In the genomic region with DNA sequence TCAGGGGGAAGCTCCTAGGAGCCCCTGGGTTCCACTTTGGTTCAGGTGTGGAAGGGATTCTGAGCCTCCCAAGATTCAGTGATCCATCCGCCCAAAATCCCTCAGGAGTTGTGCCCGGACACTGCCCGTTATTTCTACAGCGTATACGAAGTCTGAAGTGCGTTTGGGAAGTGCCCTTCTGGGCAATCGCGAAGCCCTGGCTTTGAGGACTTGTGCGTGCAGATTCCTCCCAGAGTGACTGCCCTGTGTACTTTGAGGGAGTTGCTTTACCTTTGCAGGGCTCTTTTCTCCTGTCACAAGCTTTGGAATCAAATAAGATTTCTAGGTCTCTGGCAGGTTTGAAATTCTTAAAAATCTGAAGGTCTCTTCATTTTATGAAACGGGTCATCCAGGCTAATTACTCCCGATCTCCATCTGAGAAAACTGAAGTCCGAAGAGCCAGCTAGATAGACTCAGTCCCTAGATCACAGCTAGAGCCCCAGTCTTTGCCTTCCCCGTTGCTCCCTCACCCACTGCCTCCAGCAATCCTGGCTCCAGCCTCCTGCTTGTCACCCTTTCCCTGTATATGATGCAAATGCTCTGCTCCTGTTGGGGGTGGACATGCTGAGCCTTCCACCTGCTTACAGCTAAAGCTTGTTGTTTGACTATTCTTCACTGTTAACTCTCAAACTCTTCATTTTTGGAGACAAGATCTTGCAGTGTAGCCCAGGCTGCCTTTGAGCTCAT, we compare ENCODE assay signal across 9 mouse cellular contexts. TPM values are rescaled to one million over a fixed set of nuclear protein-coding genes. Genes with fewer than 3 reads are reported as not detected.
A peak's percentile ranks its signal among the peaks of the same experiment; 100 is the strongest.
DNase-seq lines count a peak whose midpoint lies in the region; ATAC-seq and TF ChIP-seq lines count a peak whose summit lies in the region.
"Had no signal": no experiment of that assay in that cellular context is flagged by ENCODE, and none has a peak within 500 bp of the region (broad histone marks: within the 10 kb centered on the region; RNA-seq: fewer than 3 reads in every experiment).

No protein-coding gene starts in this region.

- no peaks in the 10 kb centered on the region for H3K9me3 ChIP-seq in E14TG2a.4 (ENCODE audit: low read length)
- no peaks in the 10 kb centered on the region for H3K9me3 ChIP-seq in forebrain, embryonic 14.5 days (replicated peaks; ENCODE audit: control insufficient read depth, low read length)
- no peaks in the 10 kb centered on the region for H3K9me3 ChIP-seq in liver, embryonic 15.5 days (replicated peaks)

- peak overlapping the region; percentile 79 for H3K4me3 ChIP-seq in gastrocnemius, adult 2 months
- peak overlapping the region; percentile 93 for H3K4me3 ChIP-seq in E14TG2a.4 (replicated peaks; ENCODE audit: low read length)
- peak overlapping the region; percentile 66 for H3K4me3 ChIP-seq in forebrain, embryonic 14.5 days (ENCODE audit: low read depth, low read length)
- peak overlapping the region; percentile 78 for H3K4me3 ChIP-seq in liver, embryonic 15.5 days (replicated peaks)

- intact Hi-C loops in gastrocnemius, adult 2 months (cut with DNase I), result loop anchor here (5.0 kb wide), 2 partner anchors 66 to 101 kb away; no protein-coding TSS in a partner anchor
- intact Hi-C loops in left cerebral cortex, postnatal 14 days (cut with DNase I), result loop anchor here (5.0 to 10.0 kb wide), 2 partner anchors 54 to 106 kb away; a partner anchor contains a TSS

- TF ChIP-seq CTCF in gastrocnemius, adult 2 months (IDR thresholded peaks at IDR 0.05), result no peak
- no peak for TF ChIP-seq CTCF in E14TG2a.4 (conservative IDR thresholded peaks at IDR 0.05; ENCODE audit: low read length)

- peak overlapping the region; percentile 61 for H3K9ac ChIP-seq in forebrain, embryonic 14.5 days (ENCODE audit: low read length)
- H3K9ac ChIP-seq in liver, embryonic 15.5 days, result peak overlapping the region; percentile 77

- H3K4me2 ChIP-seq in forebrain, embryonic 14.5 days (ENCODE audit: low read length), result peak overlapping the region; percentile 72
- peak overlapping the region; percentile 91 for H3K4me2 ChIP-seq in liver, embryonic 15.5 days

- H3K4me1 ChIP-seq in E14TG2a.4 (replicated peaks; ENCODE audit: low read depth, low read length), result peaks cover 22% of the 10 kb centered on the region
- H3K4me1 ChIP-seq in forebrain, embryonic 14.5 days (ENCODE audit: control insufficient read depth, insufficient read depth, low read length), result peaks cover 3% of the 10 kb centered on the region; the same call in 1 of the 2 replicates
- H3K4me1 ChIP-seq in liver, embryonic 15.5 days (replicated peaks), result peaks cover 48% of the 10 kb centered on the region

- DNase-seq in gastrocnemius, adult 2 months, result no peak
- DNase-seq in gastrocnemius, postnatal 4 days (ENCODE audit: low spot score in 2 of 2), result no peak
- DNase-seq in forebrain, embryonic 14.5 days (ENCODE audit: low spot score), result no peak
- no peak for DNase-seq in frontal cortex, postnatal 36 days (ENCODE audit: low spot score in 2 of 2)
- DNase-seq in natural killer cell, adult 2 months (ENCODE audit: low spot score in 2 of 2), result no peak
- DNase-seq in left cerebral cortex, postnatal 14 days (ENCODE audit: low spot score in 2 of 2), result no peak
- DNase-seq: layer of hippocampus, adult 9-11 months had no signal

- no peaks in the 10 kb centered on the region for H3K36me3 ChIP-seq in E14TG2a.4 (ENCODE audit: insufficient read depth, low read length)
- H3K36me3 ChIP-seq in forebrain, embryonic 14.5 days (ENCODE audit: control insufficient read depth, insufficient read depth, low read length), result no peaks in the 10 kb centered on the region
- H3K36me3 ChIP-seq in liver, embryonic 15.5 days (replicated peaks), result no peaks in the 10 kb centered on the region

- ATAC-seq in forebrain, embryonic 14.5 days, result no peak
- no peak for ATAC-seq in liver, embryonic 15.5 days (ENCODE audit: insufficient read depth)

- peak overlapping the region; percentile 96 for H3K27ac ChIP-seq in gastrocnemius, adult 2 months
- H3K27ac ChIP-seq in forebrain, embryonic 14.5 days (ENCODE audit: low read depth, low read length), result no peak overlapping the region
- peak overlapping the region; percentile 73; the same call in 1 of the 2 replicates for H3K27ac ChIP-seq in liver, embryonic 15.5 days (replicated peaks)

- H3K27me3 ChIP-seq in E14TG2a.4 (ENCODE audit: insufficient read depth, low read length), result peaks cover 20% of the 10 kb centered on the region
- H3K27me3 ChIP-seq in forebrain, embryonic 14.5 days (replicated peaks; ENCODE audit: control insufficient read depth, insufficient read depth, low read length), result no peaks in the 10 kb centered on the region
- H3K27me3 ChIP-seq in liver, embryonic 15.5 days, result peaks cover 15% of the 10 kb centered on the region; the same call in 1 of the 2 replicates

- 7% methylated on average over 13 of the region's 13 CpGs for WGBS in forebrain, embryonic 14.5 days
- 8% methylated on average over 13 of the region's 13 CpGs for WGBS in liver, embryonic 15.5 days (ENCODE audit: insufficient replicate concordance)

RNA-seq across cellular contexts. Expression of a gene that starts 1.0 kb away (rescaled TPM):
- total RNA-seq in gastrocnemius, adult 2 months (2021), result 100 to 1,000 TPM in 1 of 2 experiments, 10 to 100 TPM in 1; 94.6 to 119 TPM
- 10 to 100 TPM; 22.7 to 34.8 TPM for total RNA-seq in gastrocnemius, postnatal 4 days (2021)
- polyA plus RNA-seq in forebrain, embryonic 14.5 days (2014; fragmentation: Nextera tagmentation; extraction: Ambion mirVana), result 14.8 and 19.2 TPM in 2 replicates
- polyA plus RNA-seq in liver, embryonic 15.5 days (2015; fragmentation: Nextera tagmentation; extraction: Ambion mirVana), result 56.3 and 79.3 TPM in 2 replicates
- total RNA-seq in left cerebral cortex, postnatal 14 days (2021), result 10 to 100 TPM; 57.2 to 59.2 TPM

RNA-seq across cellular contexts. Expression of a gene that starts 12.9 kb away (rescaled TPM):
- not detected for total RNA-seq in gastrocnemius, adult 2 months (2021)
- total RNA-seq in gastrocnemius, postnatal 4 days (2021), result under 1 TPM in 1 of 2 experiments, not detected in 1; 0.23 TPM
- polyA plus RNA-seq in forebrain, embryonic 14.5 days (2014; fragmentation: Nextera tagmentation; extraction: Ambion mirVana), result not detected in 2 replicates
- 0.09 TPM in 1 of 2 replicates, not detected in the other for polyA plus RNA-seq in liver, embryonic 15.5 days (2015; fragmentation: Nextera tagmentation; extraction: Ambion mirVana)
- total RNA-seq in left cerebral cortex, postnatal 14 days (2021), result not detected

RNA-seq across cellular contexts. Expression of a gene that starts 34.0 kb away (rescaled TPM):
- total RNA-seq in gastrocnemius, adult 2 months (2021), result 1 to 10 TPM; 6.8 to 7.6 TPM
- total RNA-seq in gastrocnemius, postnatal 4 days (2021), result 1 to 10 TPM in 1 of 2 experiments, under 1 TPM in 1; 0.86 to 1.0 TPM
- polyA plus RNA-seq in forebrain, embryonic 14.5 days (2014; fragmentation: Nextera tagmentation; extraction: Ambion mirVana), result 1.9 TPM in 2 replicates
- 0.12 and 0.33 TPM in 2 replicates for polyA plus RNA-seq in liver, embryonic 15.5 days (2015; fragmentation: Nextera tagmentation; extraction: Ambion mirVana)
- total RNA-seq in left cerebral cortex, postnatal 14 days (2021), result 10 to 100 TPM; 30.8 to 31.7 TPM
